Comparison of ENCODE assay signal across 26 mouse cellular contexts in the genomic region with DNA sequence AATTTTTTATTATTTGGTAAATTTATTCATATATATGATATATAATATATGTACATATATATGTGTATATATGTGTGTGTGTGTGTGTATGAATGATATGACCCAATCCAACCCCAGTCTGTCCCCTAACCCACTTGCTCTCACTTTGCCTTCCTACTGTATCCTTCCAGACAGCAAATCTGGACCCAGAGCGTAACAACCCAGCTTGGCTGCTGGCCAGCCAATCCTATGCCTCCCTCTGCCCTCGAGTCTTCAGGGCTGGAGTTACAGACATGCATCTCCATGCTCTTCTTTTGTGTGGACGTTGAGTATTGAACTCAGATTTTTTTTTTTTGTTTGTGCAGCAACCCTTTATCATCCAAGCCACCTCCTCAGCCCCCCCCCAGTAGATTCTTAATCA.
DNase-seq lines count a peak whose midpoint lies in the region; ATAC-seq and TF ChIP-seq lines count a peak whose summit lies in the region.
"Had no signal": no experiment of that assay in that cellular context is flagged by ENCODE, and none has a peak within 500 bp of the region (broad histone marks: within the 10 kb centered on the region; RNA-seq: fewer than 3 reads in every experiment).

No protein-coding gene starts in this region.

- no peak overlapping the region for H3K9ac ChIP-seq in embryonic facial prominence, embryonic 14.5 days (ENCODE audit: low read depth, low read length)
- no peak overlapping the region for H3K9ac ChIP-seq in hindbrain, postnatal 0 days (replicated peaks; ENCODE audit: low read length)
- no peak overlapping the region for H3K9ac ChIP-seq in hindbrain, embryonic 13.5 days
- H3K9ac ChIP-seq in midbrain, embryonic 13.5 days (replicated peaks): no peak overlapping the region
- H3K9ac ChIP-seq in midbrain, postnatal 0 days (replicated peaks; ENCODE audit: low read length, poor library complexity, severe bottlenecking): no peak overlapping the region
- H3K9ac ChIP-seq: embryonic facial prominence, embryonic 12.5 days; hindbrain, embryonic 15.5 days; kidney, embryonic 15.5 days; liver, embryonic 12.5 days; liver, postnatal 0 days; neural tube, embryonic 13.5 days had no signal

- 54% methylated on average over 3 of the region's 3 CpGs for WGBS in embryonic facial prominence, embryonic 14.5 days
- WGBS in embryonic facial prominence, embryonic 10.5 days: 74% methylated on average over 3 of the region's 3 CpGs
- WGBS in hindbrain, postnatal 0 days: 27% methylated on average over 3 of the region's 3 CpGs
- 16% methylated on average over 3 of the region's 3 CpGs for WGBS in hindbrain, embryonic 13.5 days
- 29% methylated on average over 3 of the region's 3 CpGs for WGBS in midbrain, embryonic 13.5 days
- 76% methylated on average over 3 of the region's 3 CpGs for WGBS in midbrain, embryonic 10.5 days
- WGBS in midbrain, postnatal 0 days: 36% methylated on average over 3 of the region's 3 CpGs

- no peak overlapping the region for H3K4me3 ChIP-seq in embryonic facial prominence, embryonic 14.5 days (ENCODE audit: low read depth, low read length)
- no peak overlapping the region for H3K4me3 ChIP-seq in embryonic facial prominence, embryonic 10.5 days
- no peak overlapping the region for H3K4me3 ChIP-seq in hindbrain, postnatal 0 days (ENCODE audit: low read length)
- no peak overlapping the region for H3K4me3 ChIP-seq in hindbrain, embryonic 13.5 days
- no peak overlapping the region for H3K4me3 ChIP-seq in midbrain, embryonic 13.5 days (replicated peaks)
- H3K4me3 ChIP-seq in midbrain, embryonic 10.5 days: no peak overlapping the region
- H3K4me3 ChIP-seq in midbrain, postnatal 0 days (ENCODE audit: low read depth, low read length): no peak overlapping the region
- H3K4me3 ChIP-seq: embryonic facial prominence, embryonic 12.5 days; gastrocnemius, adult 2 months; hindbrain, embryonic 15.5 days; kidney, embryonic 15.5 days; left cerebral cortex, adult 2 months; liver, embryonic 12.5 days; neural tube, embryonic 13.5 days had no signal

- H3K27me3 ChIP-seq in embryonic facial prominence, embryonic 14.5 days (replicated peaks; ENCODE audit: control insufficient read depth, insufficient read depth, low read length): no peaks in the 10 kb centered on the region
- H3K27me3 ChIP-seq in embryonic facial prominence, embryonic 10.5 days (replicated peaks; ENCODE audit: low read depth, poor library complexity, severe bottlenecking): no peaks in the 10 kb centered on the region
- H3K27me3 ChIP-seq in hindbrain, postnatal 0 days (ENCODE audit: insufficient read depth, low read length): no peaks in the 10 kb centered on the region
- H3K27me3 ChIP-seq in hindbrain, embryonic 13.5 days: no peaks in the 10 kb centered on the region
- no peaks in the 10 kb centered on the region for H3K27me3 ChIP-seq in midbrain, embryonic 13.5 days
- H3K27me3 ChIP-seq in midbrain, embryonic 10.5 days (ENCODE audit: low read depth, poor library complexity, severe bottlenecking): no peaks in the 10 kb centered on the region
- H3K27me3 ChIP-seq in midbrain, postnatal 0 days (ENCODE audit: insufficient read depth, low read length): no peaks in the 10 kb centered on the region
- H3K27me3 ChIP-seq: embryonic facial prominence, embryonic 12.5 days; hindbrain, embryonic 15.5 days; kidney, embryonic 15.5 days; liver, embryonic 12.5 days; neural tube, embryonic 13.5 days had no signal

- no peak for TF ChIP-seq CTCF in hindbrain, postnatal 0 days (IDR thresholded peaks at IDR 0.05; ENCODE audit: low read depth)
- TF ChIP-seq CTCF in midbrain, postnatal 0 days (IDR thresholded peaks at IDR 0.05): no peak

- no peaks in the 10 kb centered on the region for H3K9me3 ChIP-seq in embryonic facial prominence, embryonic 14.5 days (ENCODE audit: control insufficient read depth, low read length)
- H3K9me3 ChIP-seq in embryonic facial prominence, embryonic 10.5 days: no peaks in the 10 kb centered on the region
- no peaks in the 10 kb centered on the region for H3K9me3 ChIP-seq in hindbrain, postnatal 0 days (ENCODE audit: low read length)
- H3K9me3 ChIP-seq in hindbrain, embryonic 13.5 days: no peaks in the 10 kb centered on the region
- no peaks in the 10 kb centered on the region for H3K9me3 ChIP-seq in midbrain, embryonic 13.5 days
- H3K9me3 ChIP-seq in midbrain, embryonic 10.5 days (replicated peaks): no peaks in the 10 kb centered on the region
- H3K9me3 ChIP-seq in midbrain, postnatal 0 days (ENCODE audit: low read length): no peaks in the 10 kb centered on the region
- H3K9me3 ChIP-seq: embryonic facial prominence, embryonic 12.5 days; hindbrain, embryonic 15.5 days; kidney, embryonic 15.5 days; liver, embryonic 12.5 days; neural tube, embryonic 13.5 days had no signal

- ATAC-seq in embryonic facial prominence, embryonic 14.5 days (ENCODE audit: low read depth): no peak
- ATAC-seq in hindbrain, postnatal 0 days: no peak
- no peak for ATAC-seq in hindbrain, embryonic 13.5 days (ENCODE audit: low FRiP score)
- ATAC-seq in midbrain, embryonic 13.5 days: peak; percentile 60; the same call in 1 of the 2 replicates
- no peak for ATAC-seq in midbrain, postnatal 0 days (ENCODE audit: low FRiP score)
- ATAC-seq: liver, embryonic 12.5 days; liver, postnatal 0 days had no signal

- H3K36me3 ChIP-seq in embryonic facial prominence, embryonic 14.5 days (ENCODE audit: control insufficient read depth, insufficient read depth, low read length): no peaks in the 10 kb centered on the region
- H3K36me3 ChIP-seq in embryonic facial prominence, embryonic 10.5 days (replicated peaks): no peaks in the 10 kb centered on the region
- H3K36me3 ChIP-seq in hindbrain, postnatal 0 days (ENCODE audit: insufficient read depth, low read length): no peaks in the 10 kb centered on the region
- no peaks in the 10 kb centered on the region for H3K36me3 ChIP-seq in hindbrain, embryonic 13.5 days
- H3K36me3 ChIP-seq in midbrain, embryonic 13.5 days: no peaks in the 10 kb centered on the region
- H3K36me3 ChIP-seq in midbrain, embryonic 10.5 days: no peaks in the 10 kb centered on the region
- no peaks in the 10 kb centered on the region for H3K36me3 ChIP-seq in midbrain, postnatal 0 days (ENCODE audit: insufficient read depth, low read length)
- H3K36me3 ChIP-seq: embryonic facial prominence, embryonic 12.5 days; hindbrain, embryonic 15.5 days; kidney, embryonic 15.5 days; liver, embryonic 12.5 days; neural tube, embryonic 13.5 days had no signal

- H3K4me2 ChIP-seq in embryonic facial prominence, embryonic 14.5 days (ENCODE audit: low read depth, low read length): no peak overlapping the region
- H3K4me2 ChIP-seq in hindbrain, postnatal 0 days (ENCODE audit: low read depth, low read length): no peak overlapping the region
- no peak overlapping the region for H3K4me2 ChIP-seq in hindbrain, embryonic 13.5 days
- H3K4me2 ChIP-seq in midbrain, embryonic 13.5 days (replicated peaks): no peak overlapping the region
- H3K4me2 ChIP-seq in midbrain, postnatal 0 days (ENCODE audit: low read depth, low read length, poor library complexity, severe bottlenecking): no peak overlapping the region
- H3K4me2 ChIP-seq: embryonic facial prominence, embryonic 12.5 days; heart, embryonic 11.5 days; hindbrain, embryonic 15.5 days; kidney, embryonic 15.5 days; liver, embryonic 12.5 days; neural tube, embryonic 13.5 days had no signal

- no peak overlapping the region for H3K27ac ChIP-seq in embryonic facial prominence, embryonic 14.5 days (replicated peaks; ENCODE audit: low read depth, low read length)
- no peak overlapping the region for H3K27ac ChIP-seq in embryonic facial prominence, embryonic 10.5 days (replicated peaks)
- H3K27ac ChIP-seq in hindbrain, postnatal 0 days: no peak overlapping the region
- no peak overlapping the region for H3K27ac ChIP-seq in hindbrain, embryonic 13.5 days
- no peak overlapping the region for H3K27ac ChIP-seq in midbrain, embryonic 13.5 days
- no peak overlapping the region for H3K27ac ChIP-seq in midbrain, embryonic 10.5 days (replicated peaks)
- no peak overlapping the region for H3K27ac ChIP-seq in midbrain, postnatal 0 days (ENCODE audit: low read depth, low read length)
- H3K27ac ChIP-seq: embryonic facial prominence, embryonic 12.5 days; gastrocnemius, adult 2 months; hindbrain, embryonic 15.5 days; kidney, embryonic 15.5 days; left cerebral cortex, adult 2 months; liver, embryonic 12.5 days; macrophage; neural tube, embryonic 13.5 days had no signal

- H3K4me1 ChIP-seq in embryonic facial prominence, embryonic 14.5 days (ENCODE audit: control insufficient read depth, insufficient read depth, low read length): no peaks in the 10 kb centered on the region
- H3K4me1 ChIP-seq in embryonic facial prominence, embryonic 10.5 days: no peaks in the 10 kb centered on the region
- H3K4me1 ChIP-seq in hindbrain, postnatal 0 days (ENCODE audit: insufficient read depth, low read length): no peaks in the 10 kb centered on the region
- H3K4me1 ChIP-seq in hindbrain, embryonic 13.5 days (replicated peaks): peaks cover 18% of the 10 kb centered on the region; the same call in 1 of the 2 replicates
- peaks cover 4% of the 10 kb centered on the region; the same call in 1 of the 2 replicates for H3K4me1 ChIP-seq in midbrain, embryonic 13.5 days (replicated peaks)
- H3K4me1 ChIP-seq in midbrain, embryonic 10.5 days: no peaks in the 10 kb centered on the region
- H3K4me1 ChIP-seq in midbrain, postnatal 0 days (ENCODE audit: insufficient read depth, low read length): no peaks in the 10 kb centered on the region
- H3K4me1 ChIP-seq: embryonic facial prominence, embryonic 12.5 days; kidney, embryonic 15.5 days; liver, embryonic 12.5 days had no signal

- peak; percentile 14 for DNase-seq in embryonic facial prominence, embryonic 14.5 days (ENCODE audit: low spot score)
- no peak for DNase-seq in embryonic facial prominence, embryonic 10.5 days (ENCODE audit: low spot score)
- DNase-seq in hindbrain, postnatal 0 days (ENCODE audit: low spot score): peak; percentile 52
- no peak for DNase-seq in midbrain, embryonic 10.5 days (ENCODE audit: low spot score)
- peak; percentile 57 for DNase-seq in midbrain, postnatal 0 days (ENCODE audit: low spot score)
- DNase-seq: adrenal gland, postnatal 14 days; cerebellum, adult 11-12 months; cerebellum, postnatal 36 days; gastrocnemius, adult 2 months; gastrocnemius, postnatal 36 days; heart, adult 18-20 months; heart, postnatal 36 days; kidney, adult 18-20 months; kidney, postnatal 25 days; liver, postnatal 0 days; lung, postnatal 10 days had no signal

Comparison
In these comparisons a context has a peak if more than half of its experiments do, and no peak if none do; other contexts are left out.
1. DNase-seq: peak in embryonic facial prominence, embryonic 14.5 days (single experiment), hindbrain, postnatal 0 days (single experiment) and midbrain, postnatal 0 days (single experiment); none in embryonic facial prominence, embryonic 10.5 days (single experiment) and midbrain, embryonic 10.5 days (single experiment).